Mouse (Mus musculus) CH12.LX (cell line): ENCODE measurements at regions not wholly inside any gene's neighbourhood (a gene's known extent, or its start where the extent isn't known, plus 50 kb on each side); places are given as distances from the start of the nearest gene placed in this dataset.

Experiments
- DNase-seq: peaks from one replicate; pipeline ENCODE4 v3.0.0-alpha.2; 2013; ENCODE audit errors: extremely low read depth
- H3K27ac ChIP-seq: 2 replicates; pipeline ENCODE4 v1.5.1; 2012; ENCODE audit warnings: low read depth, mild to moderate bottlenecking, control low read depth, moderate library complexity; ENCODE audit not compliant: insufficient read depth
- H3K27me3 ChIP-seq: replicated peaks from 2 replicates; pipeline ENCODE3; 2012; ENCODE audit warnings: inconsistent platforms
- H3K36me3 ChIP-seq, 2 experiments: replicated peaks in 1 of 2; 2 replicates each; pipeline versions ENCODE3 to v1.6.1; 2012; ENCODE audit warnings: inconsistent platforms in 1 of 2, low read length in 1 of 2, mild to moderate bottlenecking in 1 of 2, mixed read lengths in 1 of 2, moderate library complexity in 1 of 2; ENCODE audit not compliant: control insufficient read depth in 1 of 2, insufficient read depth in 1 of 2
- H3K4me1 ChIP-seq, 2 experiments: 2 replicates each; pipeline ENCODE4 v1.6.1; 2012; ENCODE audit warnings: inconsistent platforms in 1 of 2, moderate library complexity in 1 of 2; ENCODE audit not compliant: insufficient read depth in 2 of 2, control insufficient read depth in 1 of 2
- H3K4me2 ChIP-seq: 2 replicates; pipeline ENCODE4 v1.6.1; 2012; ENCODE audit warnings: low read depth, mild to moderate bottlenecking, control low read depth; ENCODE audit not compliant: poor library complexity, insufficient read depth, severe bottlenecking
- H3K4me3 ChIP-seq, 3 experiments: fragments of 150-350 bp in 1 of 3; sonication (generic) in 1 of 3; replicated peaks in 1 of 3; 2 replicates each; pipeline versions ENCODE3 to v1.5.1; 2011 to 2012; ENCODE audit warnings: low read depth in 2 of 3, low read length in 2 of 3, mild to moderate bottlenecking in 2 of 3, moderate library complexity in 2 of 3, control low read depth in 1 of 3, improper control_type of control experiment in 1 of 3, inconsistent platforms in 1 of 3, mixed read lengths in 1 of 3; ENCODE audit not compliant: poor library complexity in 1 of 3
- H3K79me2 ChIP-seq: replicated peaks from 2 replicates; pipeline ENCODE4 v1.6.1; 2012; ENCODE audit warnings: mild to moderate bottlenecking, moderate library complexity; ENCODE audit not compliant: control insufficient read depth, poor library complexity, insufficient read depth, severe bottlenecking; ENCODE audit errors: extremely low read depth
- H3K9ac ChIP-seq: 2 replicates; pipeline ENCODE4 v1.6.1; 2012; ENCODE audit warnings: low read depth, mild to moderate bottlenecking, control low read depth, moderate library complexity; ENCODE audit not compliant: insufficient read depth
- H3K9me3 ChIP-seq: replicated peaks from 2 replicates; pipeline ENCODE3; 2012; ENCODE audit warnings: low read length, inconsistent platforms, mixed read lengths
- CHD2 ChIP-seq: IDR thresholded peaks from 2 replicates; pipeline ENCODE4 v1.6.1; 2011; ENCODE audit warnings: low read length, improper control_type of control experiment
- ELF1 ChIP-seq: IDR thresholded peaks from 2 replicates; pipeline ENCODE4 v1.6.1; 2014; ENCODE audit warnings: low read depth, mild to moderate bottlenecking, inconsistent platforms, low read length, improper control_type of control experiment
- ETS1 ChIP-seq: conservative IDR thresholded peaks from 2 replicates; pipeline ENCODE4 v1.6.1; 2012; ENCODE audit warnings: low read depth, mild to moderate bottlenecking, inconsistent platforms, low read length, improper control_type of control experiment, moderate library complexity
- IRF4 ChIP-seq: IDR thresholded peaks from 2 replicates; pipeline ENCODE4 v1.6.1; 2014; ENCODE audit warnings: low read depth, mild to moderate bottlenecking, inconsistent platforms, low read length, improper control_type of control experiment
- JUND ChIP-seq: conservative IDR thresholded peaks from 2 replicates; pipeline ENCODE4 v1.6.1; 2011; ENCODE audit warnings: low read depth, low read length, improper control_type of control experiment
- MAX ChIP-seq: IDR thresholded peaks from 2 replicates; pipeline ENCODE4 v1.6.1; 2011; ENCODE audit warnings: low read length, improper control_type of control experiment
- MAZ ChIP-seq: IDR thresholded peaks from 2 replicates; pipeline ENCODE4 v1.6.1; 2012; ENCODE audit warnings: low read depth, mild to moderate bottlenecking, inconsistent platforms, low read length, improper control_type of control experiment, moderate library complexity
- MEF2A ChIP-seq: IDR thresholded peaks from 2 replicates; pipeline ENCODE4 v1.6.1; 2014; ENCODE audit warnings: low read depth, mild to moderate bottlenecking, inconsistent platforms, low read length, improper control_type of control experiment, borderline replicate concordance
- MXI1 ChIP-seq: IDR thresholded peaks from 2 replicates; pipeline ENCODE4 v1.6.1; 2011; ENCODE audit warnings: mild to moderate bottlenecking, low read depth, low read length, improper control_type of control experiment
- MYC ChIP-seq: IDR thresholded peaks from 2 replicates; pipeline ENCODE4 v1.6.1; 2011; ENCODE audit warnings: low read depth, mild to moderate bottlenecking, improper control_type of control experiment, low read length
- NELFE ChIP-seq: IDR thresholded peaks from 2 replicates; pipeline ENCODE4 v1.6.1; 2011; ENCODE audit warnings: low read depth, low read length, improper control_type of control experiment
- PAX5 ChIP-seq: IDR thresholded peaks from 2 replicates; pipeline ENCODE4 v1.6.1; 2012; ENCODE audit warnings: low read length, inconsistent platforms, mixed read lengths
- POLR2A ChIP-seq: IDR thresholded peaks from 2 replicates; pipeline ENCODE4 v1.6.1; 2011; ENCODE audit warnings: low read depth, mild to moderate bottlenecking, improper control_type of control experiment, low read length
- SMC3 ChIP-seq: IDR thresholded peaks from 2 replicates; pipeline ENCODE4 v1.6.1; 2011; ENCODE audit warnings: low read depth, low read length, improper control_type of control experiment
- TCF12 ChIP-seq: IDR thresholded peaks from 2 replicates; pipeline ENCODE4 v1.6.1; 2014; ENCODE audit warnings: low read depth, mild to moderate bottlenecking, inconsistent platforms, low read length, improper control_type of control experiment
- UBTF ChIP-seq: IDR thresholded peaks from 2 replicates; pipeline ENCODE4 v1.6.1; 2012; ENCODE audit warnings: low read depth, mild to moderate bottlenecking, inconsistent platforms, low read length, improper control_type of control experiment, moderate library complexity
- USF1 ChIP-seq: IDR thresholded peaks from 2 replicates; pipeline ENCODE4 v1.6.1; 2014; ENCODE audit warnings: low read depth, mild to moderate bottlenecking, inconsistent platforms, low read length, improper control_type of control experiment
- USF2 ChIP-seq: conservative IDR thresholded peaks from 2 replicates; pipeline ENCODE4 v1.6.1; 2011; ENCODE audit warnings: low read depth, low read length, improper control_type of control experiment
- ZC3H11A ChIP-seq: IDR thresholded peaks from 2 replicates; pipeline ENCODE4 v1.6.1; 2012; ENCODE audit warnings: low read depth, mild to moderate bottlenecking, inconsistent platforms, low read length, improper control_type of control experiment
- ZKSCAN1 ChIP-seq: IDR thresholded peaks from 2 replicates; pipeline ENCODE4 v1.6.1; 2012; ENCODE audit warnings: low read depth, inconsistent platforms, low read length, improper control_type of control experiment, borderline replicate concordance
- ZMIZ1 ChIP-seq: IDR thresholded peaks from 2 replicates; pipeline ENCODE4 v1.6.1; 2012; ENCODE audit warnings: low read depth, mild to moderate bottlenecking, inconsistent platforms, low read length, improper control_type of control experiment
- ZNF384 ChIP-seq: IDR thresholded peaks from 2 replicates; pipeline ENCODE4 v1.6.1; 2012; ENCODE audit warnings: low read depth, low read length, improper control_type of control experiment, inconsistent platforms
- dilution Hi-C: fragments of 300-500 bp; cut with MboI; formaldehyde crosslinking; loops from 2 replicates; pipeline ENCODE4 v1.14.3; 2020; ENCODE audit warnings: low sequenced_read_pairs; ENCODE audit not compliant: extremely low pct_unique_long_range_greater_than_20kb, extremely low pct_ligation_motif_present
- in situ Hi-C: fragments of 300-500 bp; cut with MboI; formaldehyde crosslinking; loops from 3 replicates; pipeline ENCODE4 v1.14.3; 2019; ENCODE audit warnings: low sequenced_read_pairs, low pct_ligation_motif_present, low pct_unique_long_range_greater_than_20kb, mixed read lengths

DNA sequence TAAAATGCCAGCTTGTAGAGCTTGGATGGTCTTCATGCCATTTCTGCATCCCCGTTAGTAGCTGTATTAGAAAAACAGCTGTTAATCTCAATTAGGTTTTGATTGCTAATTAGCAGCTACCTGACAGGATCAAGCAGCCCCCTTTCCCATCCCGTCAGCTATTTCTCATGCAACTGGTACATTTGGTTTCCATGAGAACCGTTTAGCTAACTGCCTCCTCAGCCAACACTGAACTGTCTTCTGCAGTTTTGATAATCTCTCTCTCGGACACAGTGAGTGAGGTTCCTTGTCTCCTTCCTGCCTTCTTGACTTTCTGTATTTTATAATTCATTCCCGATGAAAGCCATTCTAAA, 385.7 kb upstream of the Kif2a start:
- Histone ChIP-seq H3K4me2 (no peak overlapping the region), H3K4me1 (no peaks in the 10 kb centered on the region), H3K9me3 (no peaks in the 10 kb centered on the region), H3K9ac (no peak overlapping the region), H3K36me3 (no peaks in the 10 kb centered on the region), H3K27ac (no peak overlapping the region), H3K4me3 (no peak overlapping the region), H3K27me3 (no peaks in the 10 kb centered on the region), H3K79me2 (no peaks in the 10 kb centered on the region)
- TF ChIP-seq SMC3 (no peak), ZMIZ1 (no peak), UBTF (no peak), ELF1 (no peak), MAZ (no peak), NELFE (no peak), PAX5 (no peak), TCF12 (no peak), MYC (no peak), ETS1 (no peak)
- DNase-seq: no peak
- dilution Hi-C loops: no loop called here
- in situ Hi-C loops: no loop called here

- Histone ChIP-seq H3K79me2 (no peaks in the 10 kb centered on the region), H3K36me3 (no peaks in the 10 kb centered on the region), H3K27me3 (no peaks in the 10 kb centered on the region), H3K27ac (no peak overlapping the region), H3K9ac (no peak overlapping the region), H3K4me3 (no peak overlapping the region), H3K9me3 (no peaks in the 10 kb centered on the region), H3K4me1 (no peaks in the 10 kb centered on the region), H3K4me2 (no peak overlapping the region)
- in situ Hi-C loops: no loop called here
- no peak for DNase-seq
- no peak for TF ChIP-seq CHD2
- no peak for TF ChIP-seq USF2
- no peak for TF ChIP-seq ZC3H11A
- no peak for TF ChIP-seq MEF2A
- no peak for TF ChIP-seq ZMIZ1
- no peak for TF ChIP-seq MAX
- no peak for TF ChIP-seq ZKSCAN1
- TF ChIP-seq PAX5: no peak
- no peak for TF ChIP-seq MAZ
- no peak for TF ChIP-seq USF1
- TF ChIP-seq ZNF384: no peak
- no peak for TF ChIP-seq MXI1
- no peak for TF ChIP-seq IRF4
- TF ChIP-seq POLR2A: no peak
- no peak for TF ChIP-seq TCF12
- no peak for TF ChIP-seq JUND
- dilution Hi-C loops: no loop called here
These were observed 385.2 kb upstream of the Kif2a start for GRCm38 (mm10) chr13:107406977-107407673.
